Mouse (Mus musculus) CH12.LX (cell line): ENCODE results near the gene Pip5k1c.

Experiments
- BHLHE40 ChIP-seq: IDR thresholded peaks from 2 replicates; pipeline ENCODE4 v1.6.1; 2011; ENCODE audit warnings: mild to moderate bottlenecking, low read depth, low read length, improper control_type of control experiment
- CHD2 ChIP-seq: IDR thresholded peaks from 2 replicates; pipeline ENCODE4 v1.6.1; 2011; ENCODE audit warnings: low read length, improper control_type of control experiment
- CTCF ChIP-seq, 2 experiments: IDR thresholded peaks in 1 of 2; conservative IDR thresholded peaks in 1 of 2; 2 replicates each; pipeline ENCODE4 v1.5.1; 2011 to 2012; ENCODE audit warnings: low read depth in 2 of 2, low read length in 2 of 2, improper control_type of control experiment in 1 of 2, inconsistent platforms in 1 of 2, mild to moderate bottlenecking in 1 of 2, moderate library complexity in 1 of 2
- MAFK ChIP-seq: IDR thresholded peaks from 2 replicates; pipeline ENCODE4 v1.6.1; 2011; ENCODE audit warnings: low read length, improper control_type of control experiment; ENCODE audit not compliant: insufficient replicate concordance
- MAX ChIP-seq: IDR thresholded peaks from 2 replicates; pipeline ENCODE4 v1.6.1; 2011; ENCODE audit warnings: low read length, improper control_type of control experiment
- NELFE ChIP-seq: IDR thresholded peaks from 2 replicates; pipeline ENCODE4 v1.6.1; 2011; ENCODE audit warnings: low read depth, low read length, improper control_type of control experiment
- POLR2A ChIP-seq: IDR thresholded peaks from 2 replicates; pipeline ENCODE4 v1.6.1; 2011; ENCODE audit warnings: low read depth, mild to moderate bottlenecking, improper control_type of control experiment, low read length
- POLR2AphosphoS2 ChIP-seq: IDR thresholded peaks from 2 replicates; pipeline ENCODE4 v1.6.1; 2011; ENCODE audit warnings: low read depth, low read length, improper control_type of control experiment
- ZNF384 ChIP-seq: IDR thresholded peaks from 2 replicates; pipeline ENCODE4 v1.6.1; 2012; ENCODE audit warnings: low read depth, low read length, improper control_type of control experiment, inconsistent platforms

DNA sequence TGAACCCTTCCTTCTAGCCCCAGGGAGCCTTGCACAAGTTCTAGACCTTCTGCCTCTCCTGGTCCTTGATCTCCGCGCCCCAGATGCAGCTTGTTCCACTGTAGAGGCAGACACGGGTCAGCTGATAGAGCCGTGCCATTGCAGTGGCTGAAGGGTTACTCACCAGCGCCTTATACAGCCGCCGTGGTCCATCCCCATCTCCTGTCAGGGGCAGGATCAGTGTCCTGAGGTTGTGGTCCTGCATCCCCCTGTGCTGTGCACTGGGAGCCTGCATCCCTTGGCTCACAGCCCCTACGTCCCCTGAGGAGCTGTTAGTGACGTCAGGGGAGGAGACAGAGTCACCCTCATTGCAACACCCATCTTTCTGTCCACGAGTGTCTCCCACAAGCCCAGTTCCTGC is 10.5 kb downstream of the Pip5k1c start:
- TF ChIP-seq MAX: no peak
- no peak for TF ChIP-seq CTCF (conservative IDR thresholded peaks at IDR 0.05 in 1 of 2, IDR thresholded peaks at IDR 0.05 in 1 of 2; ENCODE audit: low read depth in 2 of 2, low read length in 2 of 2)
- no peak for TF ChIP-seq BHLHE40
- no peak for TF ChIP-seq POLR2A
- no peak for TF ChIP-seq NELFE
- TF ChIP-seq MAFK: no peak
- no peak for TF ChIP-seq POLR2AphosphoS2
- no peak for TF ChIP-seq ZNF384
- TF ChIP-seq CHD2: no peak
